Mouse (Mus musculus) layer of hippocampus, adult 9-10 months (tissue): ENCODE results near the gene Gp1bb.

Experiments
- DNase-seq: peaks from one replicate; pipeline ENCODE4 v3.0.0; 2022; ENCODE audit warnings: low spot score

Gp1bb gene

GRCm38 (mm10) chr16:18580389-18580788 lies 41.8 kb downstream of the Gp1bb start:
- DNase-seq = no peak

DNA sequence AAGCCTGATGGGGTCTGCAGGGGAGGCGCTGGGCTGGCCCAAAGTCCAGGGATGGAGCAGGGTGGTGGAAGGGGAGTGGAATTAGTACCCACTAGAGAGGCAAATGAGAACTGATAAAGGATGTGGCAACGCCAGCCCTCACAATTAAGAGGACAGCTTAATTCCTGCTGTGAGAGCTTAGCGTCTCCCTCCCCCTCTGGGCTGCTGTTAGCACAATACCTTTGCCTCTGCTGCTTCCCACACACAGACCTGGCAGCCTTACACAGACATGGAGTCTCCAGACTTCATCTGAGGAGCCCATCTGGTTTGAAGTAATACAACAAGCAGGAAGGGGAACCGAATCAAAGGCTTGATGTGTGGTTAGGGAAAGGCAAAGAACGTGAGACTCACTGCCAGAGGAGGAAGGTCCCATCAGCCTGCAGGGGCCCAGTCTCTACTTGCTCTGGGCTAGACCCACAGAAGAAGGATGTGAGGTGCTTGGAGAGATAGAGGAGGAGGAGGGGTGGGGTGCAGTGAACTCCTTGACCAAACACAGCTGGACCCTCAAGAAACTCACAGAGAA lies 44.5 kb downstream of the Gp1bb start:
- DNase-seq = no peak

GRCm38 (mm10) chr16:18577071-18577470 lies 45.1 kb downstream of the Gp1bb start:
- no peak for DNase-seq

DNA sequence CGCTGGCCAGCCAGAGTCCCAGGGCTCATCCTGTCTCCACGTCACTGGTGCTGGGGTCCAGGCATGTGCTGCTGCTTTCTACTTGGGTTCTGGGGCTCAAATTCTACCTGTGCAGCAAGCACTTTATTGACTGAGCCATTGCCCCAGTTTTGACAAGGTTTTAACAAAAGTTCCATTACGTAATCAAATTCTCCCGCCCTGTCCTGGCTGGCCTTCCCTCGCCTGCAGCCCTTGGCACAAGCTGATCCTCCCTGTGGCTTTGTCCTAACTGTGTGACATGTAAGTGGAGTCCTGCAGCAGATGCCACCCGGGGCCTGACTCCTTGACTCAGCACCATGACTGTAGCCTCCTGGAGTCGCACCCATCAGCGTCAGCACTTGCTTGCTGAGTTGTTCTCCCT lies 48.0 kb downstream of the Gp1bb start:
- no peak for DNase-seq
